Mouse (Mus musculus): ENCODE data around the gene Clspn. TPM values are rescaled to one million over a fixed set of nuclear protein-coding genes. Genes with fewer than 3 reads are reported as not detected.

Clspn gene
- polyA plus RNA-seq, 1 experiment from 2014 or later = 44.0 TPM

DNA sequence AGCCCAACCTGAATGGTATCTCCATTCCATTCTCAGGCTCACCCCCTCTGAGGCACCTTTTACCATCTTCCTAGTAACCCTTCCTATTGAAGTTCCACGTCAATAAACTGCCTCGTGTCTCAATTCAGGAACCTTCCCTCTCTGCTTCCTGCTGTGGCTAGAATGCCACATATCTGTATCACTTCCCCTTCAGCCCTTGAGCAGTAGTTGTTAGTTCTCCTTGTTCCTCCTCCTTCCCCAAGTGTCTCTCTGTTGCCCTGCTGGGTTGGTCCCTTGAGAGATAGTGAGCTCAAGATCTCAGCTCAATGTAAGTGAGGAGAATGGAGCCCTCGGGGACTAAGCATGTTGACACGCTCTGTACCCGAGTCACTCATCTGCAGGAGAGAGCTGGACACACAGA lies 19.9 kb upstream of the Clspn start:
- no peak overlapping the region for H3K9ac ChIP-seq
- H3K27me3 ChIP-seq = peaks cover 4% of the 10 kb centered on the region; the same call in 1 of the 2 replicates
- 60% methylated on average over 5 of the region's 5 CpGs for WGBS
- no peaks in the 10 kb centered on the region for H3K36me3 ChIP-seq
- H3K4me3 ChIP-seq = no peak overlapping the region
- H3K4me2 ChIP-seq (replicated peaks) = no peak overlapping the region
- no peak overlapping the region for H3K27ac ChIP-seq
- peaks cover 6% of the 10 kb centered on the region for H3K4me1 ChIP-seq
- ATAC-seq (ENCODE audit: low FRiP score, low read depth) = no peak
- no peaks in the 10 kb centered on the region for H3K9me3 ChIP-seq

DNA sequence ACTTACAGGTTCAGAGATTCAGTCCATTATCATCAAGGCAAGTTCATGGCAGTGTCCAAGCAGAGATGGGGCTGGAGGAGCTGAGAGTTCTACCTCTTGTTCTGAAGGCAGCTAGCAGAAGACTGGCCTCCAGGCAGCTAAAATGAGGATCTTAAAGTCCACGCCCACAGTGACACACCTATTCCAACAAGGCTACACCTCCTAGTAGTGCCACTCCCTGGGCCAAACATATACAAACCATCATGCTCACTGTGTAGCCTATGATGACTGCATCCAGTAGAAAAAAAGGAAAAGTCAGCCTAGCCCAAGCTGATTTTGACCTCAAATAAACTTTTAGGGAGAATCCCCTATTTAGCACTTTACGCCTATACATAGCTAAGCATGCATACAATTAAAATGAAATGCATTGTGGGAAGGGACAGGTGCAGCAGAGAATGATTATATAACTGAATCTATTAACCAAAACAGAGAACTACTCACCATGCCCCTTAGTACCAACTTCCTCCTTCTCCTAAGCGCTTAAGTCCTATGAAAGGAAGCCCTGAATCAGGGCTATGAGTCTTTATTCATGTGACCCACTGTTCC lies 16.2 kb upstream of the Clspn start:
- no peaks in the 10 kb centered on the region for H3K9me3 ChIP-seq
- WGBS = 93% methylated on average over 3 of the region's 3 CpGs
- ATAC-seq (ENCODE audit: low FRiP score, low read depth) = no peak
- no peak overlapping the region for H3K9ac ChIP-seq
- H3K27me3 ChIP-seq = no peaks in the 10 kb centered on the region
- H3K4me3 ChIP-seq = no peak overlapping the region
- H3K4me1 ChIP-seq = no peaks in the 10 kb centered on the region
- no peak overlapping the region for H3K4me2 ChIP-seq (replicated peaks)
- no peaks in the 10 kb centered on the region for H3K36me3 ChIP-seq
- H3K27ac ChIP-seq = no peak overlapping the region

DNA sequence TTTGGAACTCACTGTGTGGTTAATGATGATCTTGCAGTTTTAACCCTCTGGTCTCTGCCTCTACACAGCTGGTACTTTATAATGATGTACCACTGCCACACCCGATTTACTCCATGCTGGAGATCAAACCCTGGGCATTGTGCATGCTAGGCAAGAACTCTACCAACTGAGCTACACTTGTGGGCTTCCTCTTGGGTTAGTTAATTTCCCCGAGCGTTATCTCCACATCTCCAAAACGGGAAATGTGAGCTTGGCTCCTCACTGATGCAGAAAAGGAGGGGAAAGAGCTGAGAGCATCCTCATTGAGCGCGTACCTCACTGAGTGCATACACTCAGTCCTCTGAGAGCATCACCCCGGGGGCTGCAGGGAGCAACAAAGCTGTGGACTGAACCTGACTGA lies 13.9 kb upstream of the Clspn start:
- no peak overlapping the region for H3K9ac ChIP-seq
- no peaks in the 10 kb centered on the region; the same call in 1 of the 2 replicates for H3K9me3 ChIP-seq
- no peak overlapping the region for H3K4me3 ChIP-seq
- H3K27me3 ChIP-seq = no peaks in the 10 kb centered on the region
- WGBS = 69% methylated on average over 7 of the region's 7 CpGs
- no peak overlapping the region for H3K4me2 ChIP-seq (replicated peaks)
- no peaks in the 10 kb centered on the region for H3K36me3 ChIP-seq
- ATAC-seq (ENCODE audit: low FRiP score, low read depth) = no peak
- H3K27ac ChIP-seq = no peak overlapping the region
- H3K4me1 ChIP-seq = no peaks in the 10 kb centered on the region

DNA sequence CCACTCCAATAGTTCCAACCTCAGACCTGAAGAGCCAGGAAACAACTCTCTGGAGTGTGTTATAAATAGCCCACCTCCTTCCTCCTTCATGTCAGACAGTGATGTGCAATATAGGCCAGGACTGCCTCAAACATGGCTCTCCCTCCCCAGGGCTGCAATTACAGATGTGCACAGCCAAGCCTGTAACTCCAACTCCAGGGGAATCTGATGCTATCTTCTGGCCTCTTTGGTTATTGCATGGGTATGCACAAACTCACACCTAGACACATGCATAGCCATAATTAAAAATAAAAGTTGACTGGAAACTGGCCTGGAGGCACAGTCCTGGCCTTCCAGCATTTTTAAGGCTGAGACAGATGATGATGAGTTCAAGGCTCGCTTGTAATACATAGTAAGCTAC lies 11.7 kb upstream of the Clspn start:
- no peak for ATAC-seq (ENCODE audit: low FRiP score, low read depth)

DNA sequence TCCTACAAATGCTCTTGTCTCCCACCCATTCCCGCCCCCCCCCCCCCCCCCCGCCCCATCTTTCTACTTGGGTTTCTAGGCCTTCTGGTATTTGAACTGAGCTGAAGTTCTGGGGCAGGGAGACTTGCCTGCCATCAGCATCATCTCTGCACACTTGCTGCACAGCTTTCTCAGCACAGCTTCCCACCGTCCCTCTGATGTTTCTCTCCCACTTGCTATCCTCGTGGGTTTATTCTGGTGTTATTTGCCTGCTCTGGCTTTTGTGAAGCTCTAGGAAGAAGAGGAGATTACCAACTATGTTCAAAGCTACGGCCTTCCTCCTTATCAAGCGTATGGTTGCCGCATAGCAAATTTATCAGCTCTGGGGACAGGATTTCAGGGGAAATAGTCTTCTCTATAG lies 11.0 kb upstream of the Clspn start:
- no peak overlapping the region for H3K27ac ChIP-seq
- no peaks in the 10 kb centered on the region for H3K4me1 ChIP-seq
- H3K4me3 ChIP-seq = no peak overlapping the region
- 81% methylated on average over 5 of the region's 7 CpGs for WGBS
- no peak overlapping the region for H3K4me2 ChIP-seq (replicated peaks)
- H3K9me3 ChIP-seq = no peaks in the 10 kb centered on the region; the same call in 1 of the 2 replicates
- H3K27me3 ChIP-seq = no peaks in the 10 kb centered on the region
- H3K9ac ChIP-seq = no peak overlapping the region
- H3K36me3 ChIP-seq = no peaks in the 10 kb centered on the region
- ATAC-seq (ENCODE audit: low FRiP score, low read depth) = no peak

More for the DNA sequence above, 11.7 kb upstream of the Clspn start:
- 81% methylated on average over 1 of the region's 1 CpGs for WGBS
- no peak overlapping the region for H3K9ac ChIP-seq
- no peaks in the 10 kb centered on the region for H3K36me3 ChIP-seq
- H3K27ac ChIP-seq = no peak overlapping the region
- no peaks in the 10 kb centered on the region for H3K27me3 ChIP-seq
- H3K4me3 ChIP-seq = no peak overlapping the region
- no peaks in the 10 kb centered on the region for H3K4me1 ChIP-seq
- H3K4me2 ChIP-seq (replicated peaks) = no peak overlapping the region
- H3K9me3 ChIP-seq = no peaks in the 10 kb centered on the region; the same call in 1 of the 2 replicates

DNA sequence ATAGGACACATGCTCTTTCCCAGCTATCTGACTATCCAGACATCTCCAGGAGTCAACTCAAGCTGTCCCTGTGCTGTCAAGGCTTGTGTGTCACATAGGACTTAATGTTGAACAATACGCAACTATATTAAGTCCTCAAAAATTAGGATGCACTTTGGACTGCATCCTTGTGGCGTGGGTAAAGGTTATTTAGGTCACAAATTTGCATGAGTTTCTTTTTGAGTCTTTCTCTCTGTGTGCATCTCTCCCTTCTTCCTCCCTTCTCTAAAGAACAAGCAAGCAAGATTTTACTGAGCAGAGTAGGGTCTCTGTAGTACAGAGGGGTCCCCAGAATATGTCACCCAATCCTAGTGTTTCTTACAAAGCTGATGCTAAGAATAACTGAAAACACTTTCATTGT lies 10.6 kb upstream of the Clspn start:
- Histone ChIP-seq H3K4me2 (replicated peaks) (no peak overlapping the region), H3K9ac (no peak overlapping the region), H3K27ac (no peak overlapping the region), H3K4me1 (no peaks in the 10 kb centered on the region), H3K9me3 (no peaks in the 10 kb centered on the region; the same call in 1 of the 2 replicates), H3K27me3 (no peaks in the 10 kb centered on the region), H3K4me3 (no peak overlapping the region), H3K36me3 (no peaks in the 10 kb centered on the region)
- WGBS = 82% methylated on average over 2 of the region's 2 CpGs
- no peak for ATAC-seq (ENCODE audit: low FRiP score, low read depth)

DNA sequence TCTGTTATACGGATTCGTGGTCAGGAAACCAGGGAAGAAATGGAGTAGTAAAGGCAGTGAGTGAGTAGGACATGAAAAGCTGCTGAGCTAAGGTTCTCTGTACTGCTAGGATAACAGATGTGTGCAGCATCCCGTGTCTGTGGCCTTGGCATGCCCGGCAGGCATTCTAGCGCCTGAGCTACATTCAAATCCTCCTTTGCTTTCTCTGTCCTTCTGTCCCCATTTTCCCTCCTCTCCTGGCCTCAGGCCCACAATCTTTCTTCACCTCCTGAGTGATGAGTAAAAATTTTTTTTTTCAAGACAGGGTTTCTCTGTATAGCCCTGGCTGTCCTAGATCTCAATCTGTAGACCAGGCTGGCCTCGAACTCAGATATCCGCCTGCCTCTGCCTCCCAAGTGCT lies 4.6 kb upstream of the Clspn start:
- Histone ChIP-seq H3K27me3 (no peaks in the 10 kb centered on the region), H3K9me3 (no peaks in the 10 kb centered on the region; the same call in 1 of the 2 replicates), H3K4me3 (no peak overlapping the region), H3K9ac (no peak overlapping the region), H3K27ac (no peak overlapping the region), H3K4me1 (peaks cover 4% of the 10 kb centered on the region), H3K4me2 (replicated peaks) (no peak overlapping the region), H3K36me3 (no peaks in the 10 kb centered on the region)
- no peak for ATAC-seq (ENCODE audit: low FRiP score, low read depth)
- 71% methylated on average over 7 of the region's 7 CpGs for WGBS

DNA sequence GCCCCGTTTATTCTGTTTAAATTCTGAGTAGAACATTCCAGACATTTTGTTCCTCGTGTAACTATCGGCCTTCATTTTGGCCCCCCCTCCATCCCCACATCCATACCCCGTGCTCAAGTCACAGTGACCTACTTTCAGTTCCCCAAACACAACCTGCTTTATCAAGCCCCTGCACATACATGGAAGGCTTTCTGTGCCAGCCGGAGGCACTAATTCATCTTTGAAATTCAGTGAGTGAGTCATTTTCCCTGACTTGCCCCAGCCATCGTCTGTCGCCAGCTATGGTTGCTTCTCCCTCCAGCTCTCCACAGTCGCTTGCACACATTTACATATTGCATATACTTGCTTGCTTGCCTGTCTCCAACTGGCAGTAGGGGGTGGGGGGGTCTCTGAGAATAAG lies 3.6 kb upstream of the Clspn start:
- Histone ChIP-seq H3K9me3 (no peaks in the 10 kb centered on the region), H3K36me3 (no peaks in the 10 kb centered on the region)
- 71% methylated on average over 8 of the region's 8 CpGs for WGBS

DNA sequence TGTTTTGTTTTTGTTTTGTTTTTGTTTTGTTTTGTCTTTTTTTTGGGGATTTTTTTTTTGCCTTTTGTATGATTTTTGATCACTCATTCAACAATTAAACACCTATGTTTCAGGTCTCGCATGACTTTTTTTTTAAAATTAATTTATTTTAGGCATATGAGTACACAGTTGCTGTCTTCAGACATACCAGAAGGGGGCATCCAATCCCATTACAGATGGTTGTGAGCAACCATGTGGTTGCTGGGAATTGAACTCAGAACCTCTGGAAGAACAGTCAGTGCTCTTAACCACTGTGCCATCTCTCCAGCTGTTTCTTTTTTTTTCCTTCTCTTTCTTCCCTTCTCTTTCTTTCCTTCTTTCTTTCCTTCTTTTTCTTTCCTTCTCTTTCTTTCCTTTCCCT lies 3.0 kb upstream of the Clspn start:
- 89% methylated on average over 1 of the region's 1 CpGs for WGBS
- Histone ChIP-seq H3K4me2 (replicated peaks) (no peak overlapping the region), H3K4me1 (peaks cover 11% of the 10 kb centered on the region), H3K27me3 (no peaks in the 10 kb centered on the region), H3K36me3 (no peaks in the 10 kb centered on the region), H3K9me3 (no peaks in the 10 kb centered on the region), H3K9ac (no peak overlapping the region), H3K4me3 (no peak overlapping the region), H3K27ac (no peak overlapping the region)
- no peak for ATAC-seq (ENCODE audit: low FRiP score, low read depth)

More for the DNA sequence above, 3.6 kb upstream of the Clspn start:
- H3K4me2 ChIP-seq (replicated peaks) = no peak overlapping the region
- no peaks in the 10 kb centered on the region for H3K27me3 ChIP-seq
- H3K9ac ChIP-seq = 0 out of 2 replicates have a peak overlapping the region, but pooled peaks have one; percentile 31
- H3K4me3 ChIP-seq = no peak overlapping the region
- ATAC-seq (ENCODE audit: low FRiP score, low read depth) = no peak
- H3K4me1 ChIP-seq = peaks cover 5% of the 10 kb centered on the region
- no peak overlapping the region for H3K27ac ChIP-seq

DNA sequence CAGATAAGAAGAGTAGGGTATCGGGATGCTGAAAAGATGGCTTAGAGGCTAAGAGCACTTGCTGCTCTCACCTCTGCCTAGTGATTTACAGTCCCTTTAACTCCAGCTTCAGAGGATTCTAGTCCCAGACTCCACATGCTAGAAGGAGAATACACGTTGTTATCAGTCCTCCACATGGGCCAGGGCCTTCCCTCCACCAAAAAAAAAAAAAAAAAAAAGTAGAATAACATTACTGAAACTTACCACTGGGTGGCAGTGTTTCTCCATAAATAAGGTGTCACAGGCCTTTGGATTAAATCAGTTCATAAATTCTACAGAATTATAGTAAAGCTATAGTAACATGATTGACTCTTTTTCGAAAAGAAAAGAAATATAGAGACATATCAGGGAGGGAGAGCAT lies 2.3 kb upstream of the Clspn start:
- H3K4me1 ChIP-seq = peaks cover 13% of the 10 kb centered on the region
- H3K9me3 ChIP-seq = no peaks in the 10 kb centered on the region
- ATAC-seq (ENCODE audit: low FRiP score, low read depth) = no peak
- no peaks in the 10 kb centered on the region for H3K27me3 ChIP-seq
- H3K27ac ChIP-seq = no peak overlapping the region
- H3K9ac ChIP-seq = no peak overlapping the region
- H3K4me3 ChIP-seq = no peak overlapping the region
- 31% methylated on average over 3 of the region's 3 CpGs for WGBS
- H3K36me3 ChIP-seq = peaks cover 3% of the 10 kb centered on the region; the same call in 1 of the 2 replicates
- no peak overlapping the region for H3K4me2 ChIP-seq (replicated peaks)

DNA sequence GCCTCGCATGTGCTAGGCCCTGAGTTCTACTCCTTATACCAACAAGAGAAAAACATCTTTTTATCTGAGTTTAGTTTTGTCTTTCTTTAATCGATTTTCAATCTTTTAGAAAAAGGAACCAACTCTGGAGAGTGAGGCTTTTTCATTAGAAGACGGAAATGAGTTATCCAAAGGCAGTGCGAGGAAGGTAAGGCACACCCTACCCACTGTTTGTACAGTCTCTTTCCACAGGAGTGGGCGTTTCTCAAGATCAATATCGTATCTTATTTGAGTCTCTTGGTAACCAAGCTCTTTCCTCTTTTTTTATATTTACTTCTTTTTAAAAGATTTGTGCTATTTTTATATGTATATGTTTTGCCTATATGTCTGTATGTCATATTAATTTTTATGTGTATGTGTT lies 7.1 kb downstream of the Clspn start:
- H3K27me3 ChIP-seq = no peaks in the 10 kb centered on the region
- peaks cover 76% of the 10 kb centered on the region for H3K36me3 ChIP-seq
- no peak for ATAC-seq (ENCODE audit: low FRiP score, low read depth)
- no peak overlapping the region for H3K27ac ChIP-seq
- 0 out of 2 replicates have a peak, but pooled peaks cover under 1% of the 10 kb centered on the region for H3K4me1 ChIP-seq
- 89% methylated on average over 6 of the region's 6 CpGs for WGBS
- no peak overlapping the region for H3K4me3 ChIP-seq
- no peak overlapping the region for H3K9ac ChIP-seq
- H3K9me3 ChIP-seq = no peaks in the 10 kb centered on the region
- H3K4me2 ChIP-seq (replicated peaks) = no peak overlapping the region

DNA sequence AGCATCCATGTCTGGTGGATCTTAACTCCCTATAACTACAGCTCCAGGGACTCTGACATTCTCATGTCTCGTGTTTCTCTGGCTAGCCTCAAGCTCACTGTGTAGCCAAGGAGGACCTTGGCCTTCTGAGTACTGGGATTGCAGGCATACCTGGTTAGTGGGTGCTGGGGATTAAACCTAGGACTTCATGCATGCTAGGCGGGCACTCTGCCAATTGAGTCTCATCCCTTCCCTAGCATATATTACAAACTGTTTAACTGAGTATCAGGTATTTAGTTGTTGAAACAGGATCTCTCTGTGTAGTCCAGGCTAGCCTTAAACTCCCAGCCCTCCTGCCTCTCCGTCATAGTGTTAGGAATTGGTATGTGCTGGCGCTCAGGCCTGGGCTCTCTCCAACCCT lies 10.5 kb downstream of the Clspn start:
- H3K36me3 ChIP-seq = peaks cover 81% of the 10 kb centered on the region
- ATAC-seq (ENCODE audit: low FRiP score, low read depth) = no peak
- H3K4me1 ChIP-seq = no peaks in the 10 kb centered on the region
- no peaks in the 10 kb centered on the region for H3K9me3 ChIP-seq
- H3K9ac ChIP-seq = no peak overlapping the region
- no peak overlapping the region for H3K4me3 ChIP-seq
- WGBS = 94% methylated on average over 4 of the region's 4 CpGs
- H3K27me3 ChIP-seq = no peaks in the 10 kb centered on the region
- no peak overlapping the region for H3K27ac ChIP-seq
- H3K4me2 ChIP-seq (replicated peaks) = no peak overlapping the region

DNA sequence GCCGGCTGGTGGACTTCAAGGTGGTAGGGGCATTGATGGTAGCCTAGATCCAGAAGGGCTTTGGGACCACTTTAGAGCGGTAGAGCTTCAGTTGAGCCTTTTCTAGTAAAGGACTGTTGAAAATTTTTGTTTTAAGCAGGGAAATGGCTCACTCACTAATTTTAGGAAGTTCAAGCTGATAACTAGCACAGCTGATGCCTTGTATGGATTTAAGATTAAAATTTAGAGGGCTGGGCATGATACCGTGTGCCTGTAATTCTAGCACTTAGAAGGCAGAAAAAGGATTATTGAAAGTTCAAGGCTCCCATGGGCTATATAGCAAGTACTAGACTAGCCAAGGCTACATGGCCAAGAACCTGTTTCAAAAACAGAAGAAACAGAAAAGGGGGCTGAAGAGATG lies 13.0 kb downstream of the Clspn start:
- Histone ChIP-seq H3K27ac (no peak overlapping the region), H3K27me3 (no peaks in the 10 kb centered on the region), H3K9me3 (no peaks in the 10 kb centered on the region), H3K4me2 (replicated peaks) (no peak overlapping the region), H3K4me3 (no peak overlapping the region), H3K4me1 (no peaks in the 10 kb centered on the region), H3K9ac (no peak overlapping the region), H3K36me3 (peaks cover 88% of the 10 kb centered on the region)
- no peak for ATAC-seq (ENCODE audit: low FRiP score, low read depth)
- 82% methylated on average over 3 of the region's 3 CpGs for WGBS
